Mouse (Mus musculus) midbrain, embryonic 16.5 days (tissue): ENCODE data around the gene Unc5a. TPM values are rescaled to one million over a fixed set of nuclear protein-coding genes. Genes with fewer than 3 reads are reported as not detected.

Source experiments
- ATAC-seq: fragments of 200-750 bp; cut with Nextera tagmentation; 2 replicates; pipeline ENCODE4 v1.8.0; 2017; ENCODE audit warnings: moderate TSS enrichment
- H3K27ac ChIP-seq: fragments of 300-500 bp; sonication (generic); 2 replicates; pipeline ENCODE4 v1.5.1; 2014; ENCODE audit warnings: mild to moderate bottlenecking, low read length, mixed read lengths
- H3K27me3 ChIP-seq: fragments of 300-500 bp; sonication (generic); 2 replicates; pipeline ENCODE4 v1.6.1; 2014; ENCODE audit warnings: low read depth, low read length, mixed read lengths; ENCODE audit not compliant: control insufficient read depth, insufficient read depth
- H3K36me3 ChIP-seq: fragments of 300-500 bp; sonication (generic); 2 replicates; pipeline ENCODE4 v1.6.1; 2014; ENCODE audit warnings: mild to moderate bottlenecking, low read length, moderate library complexity, mixed read lengths; ENCODE audit not compliant: control insufficient read depth, insufficient read depth
- H3K4me1 ChIP-seq: fragments of 300-500 bp; sonication (generic); 2 replicates; pipeline ENCODE4 v1.6.1; 2014; ENCODE audit warnings: mild to moderate bottlenecking, low read length, mixed read lengths; ENCODE audit not compliant: control insufficient read depth, insufficient read depth
- H3K4me2 ChIP-seq: fragments of 300-500 bp; sonication (generic); 2 replicates; pipeline ENCODE4 v1.6.1; 2014; ENCODE audit warnings: mild to moderate bottlenecking, low read length, mixed read lengths
- H3K4me3 ChIP-seq: fragments of 300-500 bp; sonication (generic); 2 replicates; pipeline ENCODE4 v1.5.1; 2014; ENCODE audit warnings: low read depth, mild to moderate bottlenecking, low read length, moderate library complexity, mixed read lengths
- H3K9ac ChIP-seq: fragments of 300-500 bp; sonication (generic); 2 replicates; pipeline ENCODE4 v1.6.1; 2014; ENCODE audit warnings: low read depth, low read length, mixed read lengths
- H3K9me3 ChIP-seq: fragments of 300-500 bp; sonication (generic); replicated peaks from 2 replicates; pipeline ENCODE4 v1.6.1; 2014; ENCODE audit warnings: mild to moderate bottlenecking, low read length, mixed read lengths; ENCODE audit not compliant: control insufficient read depth, poor library complexity, severe bottlenecking
- WGBS: fragments of 180-500 bp; shearing (Covaris S2); extraction: QIAGEN DNeasy Blood & Tissue Kit; methylation state at CpG from one replicate; pipeline ENCODE4 v1.1.7; 2014; 5-methylcytosine and 5-hydroxymethylcytosine counted together
- polyA plus RNA-seq: library from polyadenylated mRNA; unstranded; fragments of >200 nt; fragmentation: Nextera tagmentation; extraction: Ambion mirVana; gene quantifications from 2 replicates; pipeline ENCODE4 v1.2.1, GENCODE M21; 2015

Unc5a gene
- polyA plus RNA-seq, 1 experiment from 2014 or later = 14.1 TPM

GRCm38 (mm10) chr13:55040016-55040415 lies 90.8 kb downstream of the Unc5a start:
- no peaks in the 10 kb centered on the region for H3K4me1 ChIP-seq
- no peaks in the 10 kb centered on the region for H3K9me3 ChIP-seq
- H3K9ac ChIP-seq = no peak overlapping the region
- H3K27me3 ChIP-seq = no peaks in the 10 kb centered on the region
- H3K36me3 ChIP-seq = no peaks in the 10 kb centered on the region
- H3K27ac ChIP-seq = no peak overlapping the region
- H3K4me2 ChIP-seq = no peak overlapping the region
- ATAC-seq = no peak
- 95% methylated on average over 2 of the region's 2 CpGs for WGBS
- H3K4me3 ChIP-seq = no peak overlapping the region

DNA sequence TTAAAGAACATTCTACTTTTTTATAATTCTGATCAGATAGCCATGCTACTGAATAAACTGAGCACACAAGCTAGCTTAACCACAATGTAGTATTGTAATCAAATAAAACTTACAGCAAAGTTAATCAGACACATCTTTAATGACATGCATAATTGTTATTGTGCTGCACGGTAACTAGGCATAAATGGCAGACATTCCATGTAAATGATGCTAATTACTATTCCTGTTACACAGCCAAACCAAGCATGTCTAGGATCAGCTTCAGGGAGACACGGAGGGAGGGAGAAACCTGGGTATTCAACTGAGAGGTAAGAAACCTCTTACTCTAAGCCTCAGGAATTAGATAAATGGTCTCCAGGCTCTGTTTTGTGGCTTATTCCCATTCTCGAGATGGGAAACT lies 98.5 kb downstream of the Unc5a start:
- H3K36me3 ChIP-seq = no peaks in the 10 kb centered on the region
- H3K4me1 ChIP-seq = no peaks in the 10 kb centered on the region
- no peak overlapping the region for H3K27ac ChIP-seq
- 53% methylated on average over 3 of the region's 3 CpGs for WGBS
- H3K9ac ChIP-seq = no peak overlapping the region
- H3K9me3 ChIP-seq = no peaks in the 10 kb centered on the region
- no peak overlapping the region for H3K4me3 ChIP-seq
- H3K27me3 ChIP-seq = no peaks in the 10 kb centered on the region
- ATAC-seq = no peak
- H3K4me2 ChIP-seq = no peak overlapping the region

Other genes starting within 250 kb of the Unc5a start
- gene Cdhr2, start 247.9 kb upstream of the Unc5a start, polyA plus RNA-seq = 0.22 and 0.36 TPM in 2 replicates
- 5.5 and 6.6 TPM in 2 replicates for gene Gprin1, start 199.5 kb upstream of the Unc5a start, polyA plus RNA-seq
- gene Sncb, start 182.8 kb upstream of the Unc5a start, polyA plus RNA-seq = 68.2 and 97.6 TPM in 2 replicates
- not detected in 2 replicates for gene Eif4e1b, start 165.4 kb upstream of the Unc5a start, polyA plus RNA-seq
- gene Tspan17, start 160.0 kb upstream of the Unc5a start, polyA plus RNA-seq = 60.1 and 67.7 TPM in 2 replicates
- gene Hk3, start 72.0 kb downstream of the Unc5a start, polyA plus RNA-seq = 0.57 and 0.77 TPM in 2 replicates
- gene Uimc1, start 150.9 kb downstream of the Unc5a start, polyA plus RNA-seq = 20.3 and 20.8 TPM in 2 replicates
- 29.5 and 32.2 TPM in 2 replicates for gene Zfp346, start 155.9 kb downstream of the Unc5a start, polyA plus RNA-seq
- not detected in 2 replicates for gene Gm17617, start 184.1 kb downstream of the Unc5a start, polyA plus RNA-seq
- 0.60 and 0.82 TPM in 2 replicates for gene Fgfr4, start 203.2 kb downstream of the Unc5a start, polyA plus RNA-seq